Mouse (Mus musculus): ENCODE measurements around the gene Olfr357.

The Olfr357 gene

GRCm38 (mm10) chr2:36993527-36993926 lies at the start of gene Olfr357:
Gene Olfr357 (plus strand): TSS chr2:36993827.
- DNase-seq (ENCODE audit: low read depth, low spot score) = no peak
- no peaks in the 10 kb centered on the region for H3K27me3 ChIP-seq (ENCODE audit: control insufficient read depth, insufficient read depth, low read length, poor library complexity, severe bottlenecking)
- H3K36me3 ChIP-seq (ENCODE audit: control insufficient read depth, insufficient read depth, low read length, poor library complexity, severe bottlenecking) = no peaks in the 10 kb centered on the region

- DNase-seq (ENCODE audit: low read depth, low spot score) = no peak
- no peaks in the 10 kb centered on the region for H3K27me3 ChIP-seq (ENCODE audit: control insufficient read depth, insufficient read depth, low read length, poor library complexity, severe bottlenecking)
- no peaks in the 10 kb centered on the region for H3K36me3 ChIP-seq (ENCODE audit: control insufficient read depth, insufficient read depth, low read length, poor library complexity, severe bottlenecking)
These were observed 3.4 kb downstream of the Olfr357 start for GRCm38 (mm10) chr2:36997030-36997429.

- no peaks in the 10 kb centered on the region for H3K27me3 ChIP-seq (ENCODE audit: control insufficient read depth, insufficient read depth, low read length, poor library complexity, severe bottlenecking)
- DNase-seq (ENCODE audit: low read depth, low spot score) = no peak
- H3K36me3 ChIP-seq (ENCODE audit: control insufficient read depth, insufficient read depth, low read length, poor library complexity, severe bottlenecking) = no peaks in the 10 kb centered on the region
These were observed 15.6 kb downstream of the Olfr357 start, which contains the start of gene Olfr358 for GRCm38 (mm10) chr2:37009235-37009634. Gene Olfr358 (minus strand): TSS chr2:37009335.

All from splenic B cell, adult 2 months (primary cell).